Mouse (Mus musculus) lung, adult 2 months (tissue): ENCODE measurements around the gene Exoc2. TPM values are rescaled to one million over a fixed set of nuclear protein-coding genes. Genes with fewer than 3 reads are reported as not detected.
A peak's percentile ranks its signal among the peaks of the same experiment; 100 is the strongest.

Source experiments
- DNase-seq: peaks from one replicate; pipeline ENCODE4 v3.0.0; 2022
- H3K4me1 ChIP-seq: fragments of 200-500 bp; 2 replicates; pipeline ENCODE4 v1.6.1; 2011; ENCODE audit warnings: low read length; ENCODE audit not compliant: control insufficient read depth, insufficient read depth
- H3K4me3 ChIP-seq: fragments of 200-500 bp; replicated peaks from 2 replicates; pipeline ENCODE3; 2011; ENCODE audit warnings: low read depth, mild to moderate bottlenecking, control low read depth, low read length; ENCODE audit errors: extremely low read depth
- CTCF ChIP-seq: fragments of 200-500 bp; IDR thresholded peaks from 2 replicates; pipeline ENCODE4 v1.5.1; 2011; ENCODE audit warnings: mild to moderate bottlenecking, low read length, control low read depth; ENCODE audit not compliant: insufficient read depth
- POLR2A ChIP-seq: fragments of 200-500 bp; IDR thresholded peaks from 2 replicates; pipeline ENCODE4 v1.6.1; 2011; ENCODE audit warnings: low read depth, mild to moderate bottlenecking, control low read depth, low read length, borderline replicate concordance; ENCODE audit errors: extremely low read depth
- WGBS: fragments of 180-500 bp; shearing (Covaris S2); methylation state at CpG from one replicate; pipeline ENCODE4 v1.1.7; 2018; 5-methylcytosine and 5-hydroxymethylcytosine counted together
- polyA plus RNA-seq: library from polyadenylated mRNA; depleted of rRNA; stranded (reverse); fragments of >200 nt; gene quantifications from 2 replicates; pipeline ENCODE4 v1.2.3, GENCODE M21; 2012; rRNA removed

The Exoc2 gene
- 9.8 and 12.4 TPM in 2 replicates for polyA plus RNA-seq

DNA sequence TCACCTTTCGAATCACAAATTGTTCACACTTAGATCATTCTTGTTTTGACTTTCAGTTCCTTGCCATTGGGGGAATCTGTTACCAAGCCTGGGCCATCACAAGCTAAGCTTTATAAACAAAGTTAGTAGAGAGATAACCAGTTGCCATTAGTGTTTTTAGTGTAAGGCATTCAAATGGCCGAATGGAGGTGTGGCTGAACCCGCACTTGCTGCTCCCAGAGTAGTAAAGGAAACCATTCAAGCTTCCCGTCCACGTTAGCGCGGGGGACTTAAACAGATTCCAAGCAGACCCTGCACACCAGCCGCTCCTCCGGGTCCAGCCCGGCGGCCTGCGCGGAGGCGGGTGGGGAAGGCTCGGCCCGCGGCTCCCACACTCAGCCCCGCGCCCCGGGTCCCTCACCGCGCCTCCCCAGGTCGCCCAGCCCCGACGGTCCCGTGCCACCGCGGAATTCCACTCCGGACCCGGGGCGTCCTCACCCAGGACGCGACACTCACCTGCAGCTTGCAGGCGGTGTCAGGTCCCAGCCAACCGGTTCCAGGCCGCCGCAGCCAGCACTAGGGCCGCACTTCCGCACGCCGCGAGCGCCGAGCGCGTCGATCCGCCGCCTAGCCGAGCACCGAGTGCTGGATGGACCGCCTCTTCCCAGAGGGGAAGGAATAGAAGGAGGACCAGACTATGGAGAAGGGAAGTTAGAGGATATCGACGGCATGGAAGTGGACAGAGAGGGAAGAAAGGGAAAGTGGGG, at the start of gene Exoc2, which contains the start of gene Gm5447:
TSS of gene Exoc2 (minus strand) at position 593 of the 746 bp plus-strand sequence.
TSS of gene Gm5447 (plus strand) at position 704 of the 746 bp plus-strand sequence.
- peak; percentile 79 for DNase-seq
- H3K4me3 ChIP-seq = peak within 1 kb of the TSS; percentile 69
- under 1% methylated on average over 54 of the region's 54 CpGs for WGBS
- peaks cover 2% of the 10 kb centered on the region for H3K4me1 ChIP-seq
- TF ChIP-seq CTCF = no peak
- TF ChIP-seq POLR2A = 0 out of 2 replicates have a peak, but pooled peaks have one; percentile 34

DNA sequence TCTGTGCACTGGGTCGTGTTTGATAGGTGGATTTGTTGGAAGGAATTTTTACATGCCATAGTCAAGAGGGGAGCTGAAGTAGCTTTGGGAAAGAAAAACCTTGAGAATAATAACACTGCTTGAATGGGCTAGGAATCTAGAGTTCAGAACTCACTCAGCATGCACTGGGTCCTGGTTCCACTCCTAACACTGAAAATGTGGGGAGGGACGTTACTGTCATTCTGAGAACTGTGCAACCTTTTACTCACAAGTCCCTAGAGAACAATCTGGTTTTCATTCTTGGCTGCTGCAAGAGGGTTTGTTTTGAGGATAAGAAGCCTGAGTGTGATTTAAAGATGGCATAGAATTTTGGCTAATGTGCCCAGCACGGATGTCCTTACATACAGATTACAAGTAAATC, 49.8 kb upstream of the Exoc2 start:
- no peak for TF ChIP-seq POLR2A
- no peak for TF ChIP-seq CTCF
- no peak for DNase-seq
- 70% methylated on average over 3 of the region's 3 CpGs for WGBS
- Histone ChIP-seq H3K4me1 (no peaks in the 10 kb centered on the region), H3K4me3 (no peak overlapping the region)

DNA sequence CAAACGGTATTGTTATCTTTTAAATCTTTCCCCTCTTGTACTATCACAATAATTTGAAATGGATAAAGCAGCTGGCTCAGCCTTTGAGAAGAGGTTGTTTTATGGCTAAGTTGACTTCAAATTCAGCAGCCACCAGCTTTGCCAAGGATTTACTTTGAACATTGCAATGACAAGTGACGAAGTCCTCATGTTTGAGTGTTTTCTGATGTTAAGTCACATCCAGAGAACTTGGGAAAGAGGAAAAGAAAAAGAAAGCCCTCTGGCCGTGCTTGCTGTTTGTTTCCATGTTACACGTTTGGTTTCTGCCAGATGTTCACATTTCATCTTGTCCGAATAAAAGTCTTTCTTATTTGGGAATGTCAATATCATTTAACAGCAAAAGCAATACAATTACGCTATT, 48.0 kb upstream of the Exoc2 start:
- TF ChIP-seq POLR2A = no peak
- no peak for TF ChIP-seq CTCF
- DNase-seq = no peak
- WGBS = 46% methylated on average over 6 of the region's 6 CpGs
- no peaks in the 10 kb centered on the region for H3K4me1 ChIP-seq
- no peak overlapping the region for H3K4me3 ChIP-seq

DNA sequence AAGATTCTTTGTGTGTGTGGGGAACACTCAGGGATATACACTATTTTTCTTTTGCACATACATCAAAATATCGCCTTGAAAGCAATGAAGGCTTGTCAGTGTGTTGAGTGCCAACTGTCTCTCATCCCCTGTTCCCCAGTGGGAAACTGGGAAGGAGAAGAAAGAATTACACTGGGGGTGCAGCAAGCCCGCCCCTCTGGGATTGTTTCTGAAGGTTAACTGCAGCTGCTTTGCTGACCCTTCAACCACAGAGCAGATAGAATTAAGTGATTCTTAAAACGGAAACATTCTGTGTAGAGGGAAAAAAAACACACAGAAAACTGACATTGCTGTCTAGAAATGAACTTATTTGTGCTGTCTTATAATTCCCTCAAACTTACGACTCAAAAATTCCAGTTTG, 47.6 kb upstream of the Exoc2 start:
- H3K4me3 ChIP-seq = no peak overlapping the region
- no peak for DNase-seq
- no peak for TF ChIP-seq POLR2A
- TF ChIP-seq CTCF = no peak
- H3K4me1 ChIP-seq = no peaks in the 10 kb centered on the region
- WGBS = 51% methylated on average over 4 of the region's 4 CpGs

DNA sequence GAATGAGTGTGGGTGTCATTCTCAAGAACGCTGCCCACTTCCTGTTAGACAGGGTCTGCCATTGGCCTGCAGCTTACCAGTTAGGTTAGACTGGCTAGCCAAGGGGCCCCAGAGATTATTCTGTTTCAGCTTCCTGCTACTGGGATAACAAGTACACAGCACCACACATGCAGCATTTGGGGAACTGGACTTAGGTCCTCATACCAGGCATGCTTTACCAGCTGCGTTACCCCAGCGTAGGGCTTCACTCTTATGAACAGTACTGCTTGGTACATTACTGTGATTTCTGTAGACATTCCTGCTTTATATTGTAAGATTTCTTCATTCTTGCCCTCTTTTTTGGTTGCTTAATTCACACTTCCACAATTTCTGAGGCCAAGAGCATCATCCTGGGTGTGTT, 43.7 kb upstream of the Exoc2 start:
- no peak for DNase-seq
- H3K4me3 ChIP-seq = no peak overlapping the region
- H3K4me1 ChIP-seq = no peaks in the 10 kb centered on the region
- no peak for TF ChIP-seq POLR2A
- 75% methylated on average over 3 of the region's 3 CpGs for WGBS

DNA sequence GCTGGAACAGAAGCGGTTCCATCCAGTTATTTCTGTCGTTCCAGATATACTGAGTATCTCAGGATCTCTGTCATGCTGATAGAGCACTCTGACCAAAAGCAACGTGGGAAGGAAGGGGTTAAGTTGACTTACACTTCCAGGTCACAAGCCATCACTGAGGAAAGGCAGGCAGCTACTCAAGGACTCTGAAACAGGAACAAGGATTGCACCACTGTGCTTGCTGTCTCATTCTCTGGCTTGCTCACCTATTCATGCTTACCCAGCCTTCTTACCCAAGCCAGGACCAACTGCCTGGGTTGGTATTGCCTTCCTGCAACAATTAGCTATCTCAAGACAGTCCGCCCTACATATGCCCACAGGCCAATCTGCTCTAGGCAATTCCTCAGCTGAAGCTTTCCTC, 31.1 kb upstream of the Exoc2 start:
- 34% methylated on average over 4 of the region's 4 CpGs for WGBS
- no peak for TF ChIP-seq POLR2A
- no peak for TF ChIP-seq CTCF
- DNase-seq = no peak
- Histone ChIP-seq H3K4me3 (no peak overlapping the region), H3K4me1 (peaks cover 6% of the 10 kb centered on the region; the same call in 1 of the 2 replicates)

DNA sequence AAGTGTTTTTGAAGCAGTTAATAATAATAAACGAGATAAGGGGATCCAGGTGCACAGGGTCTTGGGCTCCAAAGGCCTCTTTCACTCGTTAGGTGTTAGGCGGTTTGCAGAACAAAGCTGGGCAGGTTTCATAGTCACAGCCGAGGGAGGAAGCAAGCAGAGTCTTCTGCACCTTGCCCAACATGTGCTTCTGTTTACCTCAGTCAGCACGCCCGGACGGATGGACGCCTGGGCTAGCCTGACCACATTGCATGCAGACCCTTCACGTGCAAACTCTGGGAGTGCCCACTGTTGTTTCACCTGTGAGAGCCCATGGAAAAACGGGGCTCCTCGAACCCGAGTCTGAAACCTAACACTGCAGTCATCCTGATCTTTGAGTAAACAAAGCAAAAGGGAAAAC, 30.6 kb upstream of the Exoc2 start:
- Histone ChIP-seq H3K4me1 (peaks cover 6% of the 10 kb centered on the region; the same call in 1 of the 2 replicates), H3K4me3 (peak overlapping the region; percentile 24)
- WGBS = 28% methylated on average over 12 of the region's 12 CpGs
- no peak for TF ChIP-seq CTCF
- no peak for TF ChIP-seq POLR2A
- no peak for DNase-seq

DNA sequence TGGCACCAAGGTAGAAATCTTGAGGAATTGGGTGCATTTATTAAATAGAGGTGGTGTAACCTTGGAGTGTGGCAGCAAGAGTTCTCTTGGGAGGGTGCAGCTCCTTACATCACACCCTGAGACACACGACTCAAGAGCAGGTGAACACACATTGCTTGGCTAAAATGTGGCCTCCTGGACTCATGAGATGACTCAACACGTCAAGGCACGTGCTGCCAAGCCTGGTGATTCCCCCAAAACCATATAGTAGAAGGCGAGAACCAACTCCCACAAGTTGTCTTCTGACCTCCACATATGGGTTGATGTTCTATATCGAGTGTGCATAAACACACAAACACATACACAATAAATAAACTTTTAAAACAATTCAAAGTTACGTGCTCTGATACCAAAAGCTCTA, 25.9 kb upstream of the Exoc2 start:
- 74% methylated on average over 6 of the region's 6 CpGs for WGBS
- no peak for DNase-seq
- Histone ChIP-seq H3K4me3 (no peak overlapping the region), H3K4me1 (peaks cover 3% of the 10 kb centered on the region; the same call in 1 of the 2 replicates)
- TF ChIP-seq POLR2A (no peak), CTCF (no peak)

DNA sequence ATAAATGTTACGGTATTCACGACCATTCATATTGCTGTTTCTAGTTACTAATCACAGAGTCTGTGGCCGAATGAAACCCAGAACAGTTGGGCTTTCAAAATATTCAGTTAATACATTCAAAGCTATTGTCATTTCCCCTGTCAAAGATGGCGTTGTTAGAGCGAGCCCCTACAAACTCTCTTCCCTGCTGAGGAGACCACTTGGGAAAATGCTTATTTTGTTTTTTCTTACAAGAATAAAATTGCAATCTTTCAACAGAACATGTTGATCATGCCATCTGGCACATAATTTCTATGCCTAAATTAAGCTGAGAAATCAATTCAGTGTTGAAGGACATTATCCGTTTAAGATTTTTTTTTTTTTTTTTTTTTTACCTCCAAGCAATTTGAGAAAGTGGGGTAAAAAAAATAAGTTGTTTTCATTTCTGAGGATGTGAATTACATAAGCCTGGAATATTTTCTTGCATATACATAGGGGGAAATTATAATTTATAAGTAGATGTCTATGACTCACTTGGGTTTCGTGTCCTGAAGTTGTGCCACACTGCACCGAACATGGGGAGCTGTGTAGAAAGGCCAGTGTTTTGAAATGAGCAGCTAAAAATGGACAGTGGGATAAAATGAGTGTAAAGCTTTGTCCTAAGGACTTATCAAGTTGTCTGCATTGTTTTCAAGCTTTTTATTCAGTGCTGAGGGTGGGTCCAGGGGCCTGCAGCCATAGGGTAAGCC, 23.8 kb upstream of the Exoc2 start:
- WGBS = 76% methylated on average over 8 of the region's 8 CpGs
- H3K4me1 ChIP-seq = no peaks in the 10 kb centered on the region
- TF ChIP-seq POLR2A = no peak
- no peak for TF ChIP-seq CTCF
- no peak for DNase-seq
- H3K4me3 ChIP-seq = no peak overlapping the region
